Mouse (Mus musculus): Measurements from ENCODE around the gene Mgme1.

Mgme1 gene

GRCm38 (mm10) chr2:144270507-144271420, at the start of gene Mgme1, which contains the start of gene Snx5:
Gene Mgme1 (plus strand): TSS chr2:144270663.
Gene Snx5 (minus strand): TSS chr2:144270906.
- peak; percentile 92 for DNase-seq (ENCODE audit: low read depth, low spot score)

GRCm38 (mm10) chr2:144224351-144224750, 46.1 kb upstream of the Mgme1 start:
- no peak for DNase-seq (ENCODE audit: low read depth, low spot score)

- DNase-seq (ENCODE audit: low read depth, low spot score) = no peak
These were observed 43.4 kb upstream of the Mgme1 start for GRCm38 (mm10) chr2:144226906-144227586.

GRCm38 (mm10) chr2:144228521-144229346, 41.7 kb upstream of the Mgme1 start:
- no peak for DNase-seq (ENCODE audit: low read depth, low spot score)

- no peak for DNase-seq (ENCODE audit: low read depth, low spot score)
These were observed 40.8 kb upstream of the Mgme1 start for GRCm38 (mm10) chr2:144229647-144230046.

GRCm38 (mm10) chr2:144230498-144230897, 40.0 kb upstream of the Mgme1 start:
- DNase-seq (ENCODE audit: low read depth, low spot score) = no peak

- no peak for DNase-seq (ENCODE audit: low read depth, low spot score)
These were observed 39.3 kb upstream of the Mgme1 start for GRCm38 (mm10) chr2:144231115-144231514.

GRCm38 (mm10) chr2:144233534-144233933, 36.9 kb upstream of the Mgme1 start:
- no peak for DNase-seq (ENCODE audit: low read depth, low spot score)

GRCm38 (mm10) chr2:144235776-144236175, 34.7 kb upstream of the Mgme1 start:
- DNase-seq (ENCODE audit: low read depth, low spot score) = no peak

- DNase-seq (ENCODE audit: low read depth, low spot score) = no peak
These were observed 33.5 kb upstream of the Mgme1 start for GRCm38 (mm10) chr2:144236791-144237584.

- DNase-seq (ENCODE audit: low read depth, low spot score) = no peak
These were observed 32.1 kb upstream of the Mgme1 start for GRCm38 (mm10) chr2:144238341-144238740.

- no peak for DNase-seq (ENCODE audit: low read depth, low spot score)
These were observed 31.1 kb upstream of the Mgme1 start for GRCm38 (mm10) chr2:144239318-144239717.

GRCm38 (mm10) chr2:144240095-144240899, 30.2 kb upstream of the Mgme1 start:
- no peak for DNase-seq (ENCODE audit: low read depth, low spot score)

GRCm38 (mm10) chr2:144245464-144245863, 25.0 kb upstream of the Mgme1 start:
- DNase-seq (ENCODE audit: low read depth, low spot score) = no peak

- DNase-seq (ENCODE audit: low read depth, low spot score) = no peak
These were observed 24.2 kb upstream of the Mgme1 start for GRCm38 (mm10) chr2:144246270-144246669.

GRCm38 (mm10) chr2:144247337-144247978, 23.0 kb upstream of the Mgme1 start:
- DNase-seq (ENCODE audit: low read depth, low spot score) = no peak

- DNase-seq (ENCODE audit: low read depth, low spot score) = no peak
These were observed 21.7 kb upstream of the Mgme1 start for GRCm38 (mm10) chr2:144248613-144249376.

GRCm38 (mm10) chr2:144250111-144250510, 20.4 kb upstream of the Mgme1 start:
- DNase-seq (ENCODE audit: low read depth, low spot score) = no peak

GRCm38 (mm10) chr2:144262837-144263236, 7.6 kb upstream of the Mgme1 start:
- DNase-seq (ENCODE audit: low read depth, low spot score) = no peak

Measured in embryo, embryonic 11.5 days (tissue).